Mouse (Mus musculus) forelimb bud, embryonic 11.5 days (tissue): ENCODE data around the gene Grk2.
A peak's percentile ranks its signal among the peaks of the same experiment; 100 is the strongest.
"Not testable (repeated sequence)": the region's sequence is repeated elsewhere in the genome, so short reads cannot be mapped to it uniquely, and the experiment has no call there.

ENCODE experiments used
- DNase-seq: peaks from one replicate; pipeline ENCODE4 v3.0.0-alpha.2; 2012; ENCODE audit warnings: low read depth, low spot score

The Grk2 gene

DNA sequence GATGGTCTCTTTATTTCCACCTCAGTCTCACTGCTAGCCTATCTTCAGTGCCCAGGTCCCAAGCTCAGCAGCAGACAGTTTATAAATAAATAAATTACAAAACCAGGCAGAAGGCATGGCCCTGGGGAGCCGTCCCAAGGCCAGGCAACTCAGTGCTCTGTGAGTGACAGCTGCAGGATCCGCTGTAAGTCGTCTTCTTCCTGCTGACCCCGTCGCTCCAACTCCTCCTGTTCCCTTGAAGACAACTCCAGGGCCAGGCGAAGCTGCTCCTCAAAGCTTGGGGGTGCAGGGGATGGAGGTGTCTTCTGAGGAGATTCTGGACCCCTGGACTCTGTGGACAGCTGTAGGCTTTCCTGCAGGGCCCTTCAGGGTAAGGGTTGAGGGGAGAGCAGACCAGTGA lies 35.8 kb downstream of the Grk2 start:
- no peak for DNase-seq

DNA sequence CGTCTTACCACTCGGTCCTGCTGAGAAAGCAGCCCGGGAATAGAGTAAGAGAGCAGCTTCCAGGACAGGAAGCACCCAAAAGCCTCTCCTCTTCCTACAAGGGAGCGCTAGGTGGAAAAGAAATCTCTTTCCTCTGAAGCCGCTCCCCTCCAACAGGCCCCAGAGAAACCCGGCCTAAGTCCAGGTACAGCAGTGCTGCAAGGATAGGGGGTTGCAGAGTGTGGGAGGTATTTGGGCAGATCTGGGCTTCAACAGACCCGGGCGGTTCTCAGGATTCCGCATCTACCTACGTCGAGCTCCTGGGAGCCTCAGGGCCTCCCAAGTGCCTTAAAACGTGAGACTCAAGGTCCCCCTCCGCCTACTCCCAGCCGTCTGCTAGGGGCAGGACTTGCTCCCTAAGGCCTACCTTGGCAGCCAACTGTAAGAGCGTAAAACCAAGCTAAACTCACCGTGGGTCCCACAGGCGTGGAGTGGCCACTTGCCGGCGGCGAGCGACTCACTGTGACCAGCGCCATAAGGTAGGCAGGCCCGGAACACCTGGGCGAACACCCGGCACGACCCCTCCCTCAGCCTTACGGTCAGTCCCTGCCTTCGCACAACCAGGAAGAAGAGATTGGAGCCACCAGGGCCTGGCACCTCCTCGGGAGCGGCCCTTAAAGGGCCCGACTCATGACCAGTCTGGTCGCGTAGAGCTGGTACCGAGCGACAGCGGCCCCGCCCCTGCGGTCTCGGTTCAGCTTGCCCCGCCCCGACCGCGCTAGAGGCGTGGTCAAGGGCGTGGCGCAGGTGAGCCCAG lies 37.3 kb downstream of the Grk2 start, which contains the start of gene Ssh3:
Gene Ssh3, minus strand, starts transcription at position 615 of the 796 bp plus-strand sequence.
- peak; percentile 32 for DNase-seq

DNA sequence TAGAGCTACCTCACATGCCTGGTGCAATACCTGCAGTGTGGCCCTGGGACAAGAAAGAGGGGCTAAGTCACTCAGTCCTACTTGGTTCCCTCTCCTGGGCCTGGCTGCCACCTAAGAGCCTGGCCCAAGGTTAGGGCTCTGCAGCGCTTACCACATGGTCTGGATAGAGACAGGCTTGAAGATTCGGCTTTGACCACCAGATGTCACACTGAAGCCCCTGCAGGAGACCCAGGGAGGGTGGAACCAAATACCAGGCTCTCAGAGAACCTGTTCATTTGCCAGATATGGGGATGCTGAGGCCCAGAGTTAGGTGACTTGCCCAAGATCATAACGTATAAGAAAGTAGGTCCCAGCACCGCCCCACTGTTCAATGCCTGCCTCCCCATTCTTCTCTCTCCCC lies 40.1 kb downstream of the Grk2 start:
- DNase-seq, result no peak

DNA sequence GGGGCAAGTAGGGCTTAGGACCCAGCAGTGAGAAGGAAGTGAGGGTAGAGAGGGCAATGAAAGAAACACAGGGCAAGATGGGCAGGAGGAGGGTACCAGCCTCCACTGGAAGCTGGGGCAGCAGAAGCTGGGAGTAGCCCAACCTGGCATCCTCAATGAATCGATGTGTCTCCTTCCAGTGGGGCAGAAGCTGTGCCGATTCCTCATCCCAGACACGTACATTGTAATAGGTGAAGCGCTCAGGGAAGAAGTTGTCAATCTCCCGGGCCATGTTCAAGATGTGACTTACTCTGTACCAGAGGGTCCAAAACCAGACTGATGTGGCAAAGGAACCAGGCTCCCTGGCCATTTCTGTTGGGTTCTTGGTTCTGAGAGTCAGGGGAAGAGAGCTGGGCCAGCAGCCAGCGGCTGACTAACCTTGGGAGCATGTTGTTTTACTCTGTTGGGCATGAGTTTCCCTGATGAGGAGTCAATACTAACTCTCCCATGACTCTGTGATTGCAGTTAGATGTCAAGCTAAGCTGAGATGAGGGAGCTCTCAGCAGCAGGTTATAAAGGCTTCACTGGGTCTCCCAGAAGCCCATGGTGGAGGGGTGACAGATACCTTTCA lies 41.7 kb downstream of the Grk2 start:
- no peak for DNase-seq

DNA sequence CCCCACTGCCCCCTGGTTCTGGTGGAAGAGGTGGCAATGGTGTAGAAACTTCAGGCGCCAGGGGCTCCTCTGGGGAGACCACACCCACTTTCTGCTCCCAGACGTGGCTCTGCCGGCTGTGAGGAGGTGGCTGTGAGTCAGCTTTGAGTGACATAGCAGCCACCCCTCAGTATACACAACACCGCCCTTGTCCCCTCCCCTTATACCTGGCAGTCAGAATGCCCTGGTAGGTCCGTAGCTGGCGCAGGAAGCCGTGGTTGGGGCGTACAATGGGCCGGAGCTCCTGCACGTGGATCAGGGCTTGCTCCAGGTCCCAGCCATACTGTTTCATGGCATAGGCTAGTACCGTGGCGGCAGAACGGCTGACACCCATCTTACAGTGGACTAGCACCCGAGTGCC lies 42.3 kb downstream of the Grk2 start:
- no peak for DNase-seq

DNA sequence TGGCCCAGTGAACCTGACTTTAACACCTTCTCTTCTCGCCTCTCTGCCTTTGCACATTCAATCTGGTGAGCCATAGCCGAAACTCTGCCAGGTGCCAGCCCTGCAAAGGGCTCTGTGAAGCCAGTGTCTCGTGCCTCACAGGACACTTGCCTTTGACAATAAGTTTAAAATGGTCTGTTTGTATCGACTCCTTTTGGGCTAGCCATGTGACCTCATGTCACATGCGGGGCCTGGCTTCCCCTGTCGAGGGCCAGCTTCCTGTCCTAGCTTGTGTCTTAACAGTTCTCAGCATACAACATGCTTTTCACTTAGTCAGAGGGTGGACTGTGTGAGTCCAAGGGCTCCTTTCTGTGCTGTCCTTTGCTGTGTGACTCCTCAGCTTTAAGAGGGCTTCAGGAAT lies 43.3 kb downstream of the Grk2 start:
- DNase-seq, result no peak

DNA sequence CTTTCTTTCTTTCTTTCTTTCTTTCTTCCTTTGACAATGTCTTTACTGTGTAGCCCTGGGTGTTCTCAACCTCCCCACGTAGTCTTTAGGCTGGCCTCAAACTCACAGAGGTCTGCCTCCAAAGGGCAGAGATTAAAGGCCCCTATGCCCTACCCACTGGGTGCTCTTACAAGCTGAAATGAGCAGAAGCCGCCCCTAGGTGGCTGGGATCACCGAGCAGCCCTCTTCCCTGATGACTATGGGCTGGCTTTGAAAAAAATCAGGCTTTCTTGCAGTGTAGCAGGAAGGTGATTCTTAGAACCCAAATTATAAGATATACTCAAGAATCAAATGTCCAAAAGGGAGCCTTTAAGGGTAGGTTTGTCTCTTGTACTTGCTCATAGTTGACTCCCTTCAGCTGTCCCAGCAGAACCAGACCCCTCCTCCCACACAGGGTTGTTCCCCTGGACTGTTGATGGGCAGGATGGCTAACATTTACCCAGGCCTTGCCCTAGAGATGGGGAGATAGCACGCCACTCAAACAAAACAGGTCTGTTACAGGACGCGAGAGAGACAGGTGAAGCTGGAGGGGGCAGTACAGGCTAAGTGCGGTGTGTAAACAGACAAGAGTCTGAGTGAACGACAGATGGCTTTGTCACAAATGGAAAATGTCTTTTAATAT lies 44.9 kb downstream of the Grk2 start:
- no peak for DNase-seq

DNA sequence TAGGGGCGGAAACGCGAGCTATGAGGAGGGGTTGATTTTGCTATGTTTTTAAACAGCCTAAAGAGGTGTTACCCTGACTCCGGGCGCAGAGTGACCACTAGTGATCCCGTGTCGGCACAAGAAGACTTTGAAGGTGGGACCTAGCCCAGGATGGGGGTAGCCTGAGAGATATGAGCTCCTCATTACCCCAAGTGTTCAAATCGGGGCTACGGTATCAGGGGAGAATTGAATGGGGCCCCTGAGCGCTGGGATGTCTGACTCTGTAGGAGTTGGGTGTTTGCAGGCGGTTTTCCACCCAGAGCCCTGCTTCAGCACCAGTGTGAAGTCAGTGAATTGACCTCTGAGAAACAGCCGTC lies 48.1 kb downstream of the Grk2 start:
- DNase-seq, result no peak

DNA sequence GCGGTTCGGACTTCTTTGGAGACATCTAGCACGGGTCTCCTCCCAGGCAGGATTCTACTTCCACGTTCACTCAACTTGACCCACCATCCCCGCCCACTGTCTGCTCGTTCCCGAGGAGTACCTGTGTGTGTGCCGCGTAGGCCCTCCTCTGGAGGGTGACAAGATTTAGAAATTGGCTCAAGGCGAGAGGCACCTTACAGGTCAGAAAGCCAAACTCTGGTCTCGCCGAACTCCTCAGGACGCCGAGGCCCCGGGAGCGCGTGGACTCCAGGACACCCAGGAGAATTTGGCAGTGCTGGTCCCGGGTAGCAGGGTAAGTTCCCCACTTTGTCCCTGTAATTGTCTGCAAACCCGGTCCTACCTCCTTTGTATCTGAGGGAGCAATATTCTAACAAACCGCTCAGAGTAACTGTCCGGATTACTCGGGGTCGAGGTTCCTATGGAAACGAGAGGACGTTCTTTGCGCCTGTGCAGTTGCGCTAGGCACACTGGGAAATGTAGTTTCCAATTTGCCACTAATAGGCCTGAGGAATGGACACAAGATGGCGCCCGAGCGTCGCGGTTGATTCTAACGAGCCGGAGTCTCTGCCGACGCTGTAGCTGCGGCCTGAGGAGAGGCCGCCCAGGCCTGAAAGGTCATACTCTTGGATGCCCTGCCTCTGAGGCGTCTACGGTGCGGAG lies 48.7 kb downstream of the Grk2 start:
- peak; percentile 95 for DNase-seq

DNA sequence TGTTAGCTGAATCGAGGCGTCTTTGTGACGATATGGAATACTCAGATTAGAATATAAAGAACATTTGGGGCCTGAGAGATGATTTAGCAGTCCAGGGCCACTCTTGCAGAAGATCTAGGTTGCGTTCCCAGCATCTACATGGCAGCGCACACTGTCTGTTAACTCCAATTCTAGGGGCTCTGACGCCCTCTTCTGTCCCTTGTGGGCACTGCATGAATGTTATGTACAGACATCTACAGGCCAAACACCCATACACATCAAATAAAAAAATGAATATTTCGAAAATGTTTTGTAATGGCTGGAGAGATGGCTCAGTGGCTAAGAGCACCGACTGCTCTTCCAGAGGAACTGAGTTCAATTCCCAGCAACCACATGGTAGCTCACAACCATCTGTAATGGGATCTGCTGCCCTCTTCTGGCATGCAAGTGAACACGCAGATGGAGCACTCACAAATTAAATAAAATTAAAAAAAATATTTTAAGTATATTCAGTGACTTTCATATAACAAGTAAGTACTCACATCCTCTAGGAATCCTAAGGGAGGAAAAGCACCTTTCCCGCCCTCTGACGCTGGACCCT lies 50.3 kb downstream of the Grk2 start:
- no peak for DNase-seq

DNA sequence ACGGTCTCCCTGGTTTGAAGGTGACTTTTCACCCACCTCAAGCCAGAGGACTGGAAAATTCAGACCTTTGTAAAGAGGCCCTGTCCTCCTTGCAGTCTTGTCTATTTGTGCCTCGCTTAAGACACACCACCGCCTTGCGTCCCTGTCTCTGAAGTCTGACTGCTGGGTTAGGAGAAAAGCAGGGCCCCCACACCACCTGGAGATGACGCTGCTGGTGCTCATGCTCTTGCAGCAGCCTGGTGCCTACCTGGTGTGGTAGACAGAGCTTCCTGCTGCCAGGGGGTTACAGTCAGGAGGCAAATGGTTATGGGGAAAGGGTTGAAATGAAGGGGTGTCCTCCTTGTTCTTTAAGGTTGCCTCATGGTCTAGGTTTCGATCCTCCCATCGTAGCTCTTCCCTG lies 51.8 kb downstream of the Grk2 start:
- no peak for DNase-seq

DNA sequence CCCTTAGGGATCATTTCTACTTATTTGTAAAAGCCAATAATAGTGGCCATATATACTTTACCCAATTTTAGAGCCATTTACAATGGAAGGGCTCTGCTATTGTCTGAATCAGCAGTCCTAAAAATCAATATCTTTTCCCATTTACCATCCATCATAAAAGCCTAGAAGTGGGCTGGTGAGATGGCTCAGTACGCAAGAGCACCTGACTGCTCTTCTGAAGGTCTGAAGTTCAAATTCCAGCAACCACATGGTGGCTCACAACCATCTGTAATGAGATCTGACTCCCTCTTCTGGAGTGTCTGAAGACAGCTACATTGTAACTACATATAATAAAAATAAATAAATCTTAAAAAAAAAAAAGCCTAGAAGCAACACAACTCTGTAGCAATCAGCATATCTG lies 57.3 kb downstream of the Grk2 start:
- DNase-seq, result not testable (repeated sequence)

DNA sequence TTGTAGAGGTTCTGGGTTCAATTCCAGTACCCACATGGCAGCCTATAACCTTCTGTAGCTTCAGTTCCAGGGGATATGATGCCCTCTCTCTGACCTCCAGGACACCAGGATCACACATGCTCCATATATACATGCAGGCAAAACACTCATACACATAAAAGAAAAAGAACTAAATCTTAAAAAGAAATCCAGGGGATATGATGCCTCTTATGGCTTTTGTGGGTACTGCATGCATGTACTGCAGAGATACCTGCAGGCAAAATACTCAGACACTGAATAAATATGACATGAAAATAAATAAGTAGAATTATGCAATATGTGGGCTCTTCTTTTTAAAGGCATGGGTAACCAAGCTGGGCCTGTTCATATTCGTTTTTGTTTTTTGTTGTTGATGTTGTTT lies 59.0 kb downstream of the Grk2 start:
- no peak for DNase-seq

DNA sequence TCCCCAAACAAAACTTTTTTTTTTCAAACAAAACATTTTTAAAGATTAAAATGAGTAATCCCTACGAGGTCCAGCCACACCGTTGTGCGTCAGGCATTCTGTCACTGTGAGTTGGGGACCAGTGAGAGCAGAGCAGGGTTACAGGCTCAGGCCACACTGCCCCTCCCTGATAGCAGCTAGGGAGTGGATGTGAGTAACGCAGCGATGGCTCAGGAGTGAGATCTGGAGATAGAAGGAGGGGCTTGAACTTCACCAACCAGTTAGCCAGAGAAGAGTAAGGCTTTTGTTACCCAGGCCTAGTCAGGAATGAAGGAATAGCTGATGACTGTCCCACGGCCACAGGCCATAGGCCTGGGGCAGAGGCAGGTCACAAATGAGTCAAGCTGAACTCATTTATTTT lies 61.2 kb downstream of the Grk2 start:
- DNase-seq, result no peak

DNA sequence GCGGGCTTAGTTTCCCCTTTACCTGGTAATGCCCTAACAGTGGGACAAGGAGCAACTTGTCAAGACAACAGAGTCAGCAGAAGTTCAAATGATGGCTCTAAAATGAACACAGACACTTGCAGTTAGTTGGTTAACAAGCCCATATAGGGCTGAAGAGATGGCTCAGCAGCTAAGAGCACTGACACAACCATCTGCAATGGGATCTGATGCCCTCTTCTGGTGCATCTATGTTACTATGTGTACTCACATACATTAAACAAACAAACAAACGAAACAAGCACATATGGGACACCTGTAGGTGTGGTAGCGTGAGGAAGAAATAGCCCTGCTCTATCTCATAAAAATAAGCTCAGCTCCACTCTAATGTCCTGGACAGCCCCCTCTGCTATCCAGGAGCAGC lies 63.6 kb downstream of the Grk2 start:
- no peak for DNase-seq

DNA sequence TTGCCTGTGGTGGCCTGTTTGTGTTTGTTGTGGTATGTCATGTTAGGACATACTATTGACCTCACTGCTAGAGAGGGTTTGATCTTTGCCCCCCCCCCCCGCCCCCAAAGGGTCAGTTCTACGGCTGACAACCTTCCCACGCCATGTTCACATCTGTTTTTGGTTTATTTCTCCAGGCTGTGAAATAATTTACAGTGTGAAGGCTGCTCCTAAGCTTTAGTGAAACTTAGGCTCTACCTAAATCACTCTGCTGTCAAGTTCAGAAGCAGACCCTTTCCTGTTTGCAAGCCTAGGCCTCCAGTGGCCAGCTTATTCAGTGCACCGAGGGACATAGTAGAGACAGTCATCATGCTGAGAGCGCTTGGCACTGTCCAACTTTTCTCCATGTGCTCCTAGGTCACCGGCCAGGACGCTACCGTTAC lies 65.8 kb downstream of the Grk2 start:
- DNase-seq, result peak; percentile 75
